Mouse (Mus musculus) kidney, embryonic 14.5 days (tissue): ENCODE data around the gene Ccna2. TPM values are rescaled to one million over a fixed set of nuclear protein-coding genes. Genes with fewer than 3 reads are reported as not detected.
"Not testable (repeated sequence)": the region's sequence is repeated elsewhere in the genome, so short reads cannot be mapped to it uniquely, and the experiment has no call there.

Source experiments
- ATAC-seq: fragments of 200-750 bp; cut with Nextera tagmentation; 2 replicates; pipeline ENCODE4 v1.8.0; 2017; ENCODE audit warnings: moderate number of reproducible peaks, mild to moderate bottlenecking, moderate TSS enrichment, moderate library complexity; ENCODE audit not compliant: low FRiP score, low TSS enrichment
- H3K27ac ChIP-seq: fragments of 300-500 bp; sonication (generic); 2 replicates; pipeline ENCODE4 v1.5.1; 2014; ENCODE audit warnings: low read depth, mild to moderate bottlenecking, low read length, moderate library complexity, mixed read lengths
- H3K27me3 ChIP-seq: fragments of 300-500 bp; sonication (generic); 2 replicates; pipeline ENCODE4 v1.6.1; 2014; ENCODE audit warnings: mild to moderate bottlenecking, low read length; ENCODE audit not compliant: control insufficient read depth, insufficient read depth
- H3K36me3 ChIP-seq: fragments of 300-500 bp; sonication (generic); 2 replicates; pipeline ENCODE4 v1.6.1; 2014; ENCODE audit warnings: low read length, mixed read lengths; ENCODE audit not compliant: control insufficient read depth, insufficient read depth
- H3K4me1 ChIP-seq: fragments of 300-500 bp; sonication (generic); 2 replicates; pipeline ENCODE4 v1.6.1; 2014; ENCODE audit warnings: low read length, mixed read lengths; ENCODE audit not compliant: control insufficient read depth, insufficient read depth
- H3K4me2 ChIP-seq: fragments of 300-500 bp; sonication (generic); replicated peaks from 2 replicates; pipeline ENCODE4 v1.6.1; 2014; ENCODE audit warnings: low read depth, mild to moderate bottlenecking, low read length
- H3K4me3 ChIP-seq: fragments of 300-500 bp; sonication (generic); 2 replicates; pipeline ENCODE4 v1.5.1; 2014; ENCODE audit warnings: mild to moderate bottlenecking, low read length
- H3K9ac ChIP-seq: fragments of 300-500 bp; sonication (generic); 2 replicates; pipeline ENCODE4 v1.6.1; 2014; ENCODE audit warnings: low read depth, mild to moderate bottlenecking, low read length, moderate library complexity
- H3K9me3 ChIP-seq: fragments of 300-500 bp; sonication (generic); 2 replicates; pipeline ENCODE4 v1.6.1; 2016; ENCODE audit warnings: low read length; ENCODE audit not compliant: control insufficient read depth
- WGBS: fragments of 180-500 bp; shearing (Covaris S2); extraction: QIAGEN DNeasy Blood & Tissue Kit; methylation state at CpG from one replicate; pipeline ENCODE4 v1.1.7; 2014; 5-methylcytosine and 5-hydroxymethylcytosine counted together
- polyA plus RNA-seq: library from polyadenylated mRNA; unstranded; fragments of >200 nt; fragmentation: Nextera tagmentation; extraction: Ambion mirVana; gene quantifications from 2 replicates; pipeline ENCODE4 v1.2.1, GENCODE M21; 2014

The Ccna2 gene
- 201 and 230 TPM in 2 replicates for polyA plus RNA-seq

DNA sequence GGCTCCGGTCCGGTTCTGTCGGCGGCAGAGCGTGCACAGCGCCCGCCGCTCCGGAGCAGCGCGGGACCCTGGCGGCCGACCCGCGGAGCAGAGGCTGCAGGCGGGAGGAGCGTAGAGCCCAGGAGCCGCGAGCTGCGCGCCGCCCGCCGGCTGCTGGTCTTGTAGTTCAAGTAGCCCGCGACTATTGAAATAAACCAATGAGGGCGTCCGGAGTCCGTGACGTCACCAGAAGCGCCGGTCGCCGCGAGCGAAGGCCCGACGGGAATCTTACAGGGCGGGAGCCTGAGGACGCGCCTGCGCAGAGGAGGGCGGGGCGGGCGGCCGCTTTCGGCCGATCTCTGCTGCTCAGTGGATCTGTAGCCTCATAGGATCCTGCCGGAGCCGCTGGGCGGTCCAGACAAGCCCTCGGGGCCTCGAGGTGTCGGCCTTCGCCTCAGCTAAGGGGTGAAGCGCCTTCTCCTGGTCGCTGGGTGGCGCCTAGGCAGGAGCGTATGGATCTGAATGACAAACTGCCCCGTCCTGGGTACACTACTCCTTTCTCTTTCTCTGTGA lies at the start of gene Ccna2:
Gene Ccna2 (minus strand): TSS at position 324 of the 552 bp plus-strand sequence.
- WGBS = under 1% methylated on average over 60 of the region's 60 CpGs
- peaks cover 16% of the 10 kb centered on the region for H3K4me1 ChIP-seq
- peak within 1 kb of the TSS; percentile 80 for H3K27ac ChIP-seq
- peak; percentile 100 for ATAC-seq
- H3K36me3 ChIP-seq = peaks cover 35% of the 10 kb centered on the region
- peak within 1 kb of the TSS; percentile 92 for H3K9ac ChIP-seq
- H3K27me3 ChIP-seq = no peaks in the 10 kb centered on the region
- H3K4me3 ChIP-seq = peak within 1 kb of the TSS; percentile 90
- peak within 1 kb of the TSS; percentile 70 for H3K4me2 ChIP-seq
- no peaks in the 10 kb centered on the region for H3K9me3 ChIP-seq

DNA sequence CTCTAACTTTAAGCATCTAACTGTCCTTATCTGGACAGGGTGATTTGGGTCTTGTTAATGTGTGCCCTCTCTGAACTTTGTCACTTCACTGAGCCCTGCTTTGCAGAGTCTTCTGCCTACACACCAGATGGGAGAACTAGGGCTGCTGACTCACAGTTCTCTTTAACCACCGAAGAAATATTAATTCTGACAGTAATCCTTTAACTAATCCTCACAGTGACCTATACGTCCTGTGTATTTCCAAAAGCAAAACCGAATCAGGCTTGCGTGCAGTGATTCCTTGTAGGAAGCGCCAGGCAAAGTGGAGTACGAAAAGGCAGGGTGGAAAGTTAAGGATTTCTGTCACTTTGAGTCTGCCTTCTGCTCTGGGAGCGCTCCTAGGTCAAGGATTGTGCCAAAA lies 46.2 kb upstream of the Ccna2 start:
- Histone ChIP-seq H3K36me3 (no peaks in the 10 kb centered on the region), H3K9ac (no peak overlapping the region), H3K4me2 (no peak overlapping the region), H3K4me3 (no peak overlapping the region), H3K27me3 (no peaks in the 10 kb centered on the region), H3K9me3 (no peaks in the 10 kb centered on the region), H3K27ac (no peak overlapping the region), H3K4me1 (no peaks in the 10 kb centered on the region)
- no peak for ATAC-seq
- WGBS = 65% methylated on average over 7 of the region's 7 CpGs

DNA sequence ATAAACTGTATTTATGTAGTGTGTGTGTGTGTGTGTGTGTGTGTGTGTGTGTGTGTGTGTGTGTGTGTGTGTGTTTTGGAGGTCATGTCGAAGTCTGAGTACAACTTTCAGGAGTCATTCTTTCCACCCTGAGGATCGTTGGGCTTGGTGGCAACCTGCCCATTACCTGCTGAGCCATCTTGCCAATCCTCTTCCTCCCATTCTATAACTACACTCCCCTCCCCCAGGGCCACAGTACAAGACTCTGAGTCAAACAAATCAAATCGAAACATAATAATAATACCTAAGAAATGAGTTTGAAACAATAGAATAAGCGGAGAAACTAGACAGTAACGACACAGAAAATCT lies 41.9 kb upstream of the Ccna2 start:
- Histone ChIP-seq H3K4me1 (no peaks in the 10 kb centered on the region), H3K36me3 (no peaks in the 10 kb centered on the region; the same call in 1 of the 2 replicates), H3K27me3 (no peaks in the 10 kb centered on the region), H3K4me3 (no peak overlapping the region), H3K4me2 (peak overlapping the region; percentile 69; the same call in 1 of the 2 replicates), H3K9ac (no peak overlapping the region), H3K27ac (no peak overlapping the region), H3K9me3 (no peaks in the 10 kb centered on the region)
- 58% methylated on average over 5 of the region's 5 CpGs for WGBS
- no peak for ATAC-seq

DNA sequence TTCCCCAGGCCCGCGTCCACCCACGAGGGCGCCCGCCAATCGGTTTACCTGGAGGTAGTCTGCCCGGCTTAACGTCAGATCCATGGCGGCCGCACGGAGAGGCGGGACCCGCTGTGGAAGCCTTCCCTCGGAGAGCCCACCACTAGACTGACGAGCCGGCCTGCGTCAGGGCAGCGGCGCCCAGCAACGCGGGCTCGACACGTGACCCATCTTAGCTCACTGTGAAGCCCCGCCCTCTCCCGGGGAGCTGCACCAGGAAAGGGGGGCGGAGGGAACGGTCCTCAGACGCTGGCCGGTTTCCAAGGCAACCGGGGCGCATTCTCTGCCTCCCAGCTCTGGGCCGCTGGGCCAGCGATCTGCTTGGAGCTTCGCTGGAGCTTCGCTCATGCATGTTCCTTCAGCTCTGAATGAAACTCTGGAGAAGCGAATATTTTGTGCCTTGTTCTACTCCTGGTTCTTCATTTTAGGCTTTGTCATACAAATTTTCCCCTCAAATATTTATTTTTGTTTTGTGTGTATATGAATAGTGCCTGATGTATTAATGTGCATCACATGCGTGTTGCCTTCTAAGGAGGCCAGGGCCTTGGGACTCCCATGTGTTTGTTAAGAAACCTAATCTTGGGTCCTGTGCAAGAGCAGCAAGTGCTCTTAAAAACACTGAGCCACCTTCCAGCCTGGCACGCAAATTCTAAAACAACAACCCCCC lies 41.4 kb upstream of the Ccna2 start, which contains the start of gene Bbs7:
Gene Bbs7 (minus strand): TSS at position 276 of the 706 bp plus-strand sequence.
- Histone ChIP-seq H3K36me3 (no peaks in the 10 kb centered on the region; the same call in 1 of the 2 replicates), H3K4me2 (peak within 1 kb of the TSS; percentile 69), H3K27ac (no peak within 1 kb of the TSS), H3K4me1 (no peaks in the 10 kb centered on the region), H3K9ac (peak within 1 kb of the TSS; percentile 69), H3K4me3 (peak within 1 kb of the TSS; percentile 66), H3K9me3 (no peaks in the 10 kb centered on the region), H3K27me3 (no peaks in the 10 kb centered on the region)
- peak; percentile 99 for ATAC-seq
- 3% methylated on average over 38 of the region's 38 CpGs for WGBS

DNA sequence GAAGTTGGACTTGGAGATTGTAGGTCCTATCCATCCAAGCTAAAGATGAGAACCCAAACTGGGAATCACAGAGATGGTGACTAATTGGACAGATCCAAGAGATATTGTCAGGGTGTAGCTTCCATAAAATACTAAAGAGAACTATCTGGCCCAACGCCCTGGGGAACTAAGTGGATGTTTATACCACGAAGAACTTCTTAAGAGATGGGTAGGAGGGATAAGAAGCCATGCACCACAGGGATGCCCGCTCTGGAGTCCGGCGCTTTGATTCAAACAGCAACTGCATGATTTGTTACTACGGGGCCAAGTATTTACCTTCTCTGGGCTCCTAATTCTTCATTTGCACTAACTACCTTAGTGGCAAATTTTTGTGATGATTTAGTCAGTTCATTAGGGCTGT lies 40.7 kb upstream of the Ccna2 start:
- H3K4me3 ChIP-seq = peak overlapping the region; percentile 66
- H3K9ac ChIP-seq = peak overlapping the region; percentile 69
- H3K4me1 ChIP-seq = no peaks in the 10 kb centered on the region
- no peaks in the 10 kb centered on the region for H3K27me3 ChIP-seq
- ATAC-seq = peak; percentile 41
- 4% methylated on average over 6 of the region's 6 CpGs for WGBS
- H3K27ac ChIP-seq = no peak overlapping the region
- H3K9me3 ChIP-seq = no peaks in the 10 kb centered on the region
- H3K36me3 ChIP-seq = no peaks in the 10 kb centered on the region; the same call in 1 of the 2 replicates
- peak overlapping the region; percentile 69 for H3K4me2 ChIP-seq

DNA sequence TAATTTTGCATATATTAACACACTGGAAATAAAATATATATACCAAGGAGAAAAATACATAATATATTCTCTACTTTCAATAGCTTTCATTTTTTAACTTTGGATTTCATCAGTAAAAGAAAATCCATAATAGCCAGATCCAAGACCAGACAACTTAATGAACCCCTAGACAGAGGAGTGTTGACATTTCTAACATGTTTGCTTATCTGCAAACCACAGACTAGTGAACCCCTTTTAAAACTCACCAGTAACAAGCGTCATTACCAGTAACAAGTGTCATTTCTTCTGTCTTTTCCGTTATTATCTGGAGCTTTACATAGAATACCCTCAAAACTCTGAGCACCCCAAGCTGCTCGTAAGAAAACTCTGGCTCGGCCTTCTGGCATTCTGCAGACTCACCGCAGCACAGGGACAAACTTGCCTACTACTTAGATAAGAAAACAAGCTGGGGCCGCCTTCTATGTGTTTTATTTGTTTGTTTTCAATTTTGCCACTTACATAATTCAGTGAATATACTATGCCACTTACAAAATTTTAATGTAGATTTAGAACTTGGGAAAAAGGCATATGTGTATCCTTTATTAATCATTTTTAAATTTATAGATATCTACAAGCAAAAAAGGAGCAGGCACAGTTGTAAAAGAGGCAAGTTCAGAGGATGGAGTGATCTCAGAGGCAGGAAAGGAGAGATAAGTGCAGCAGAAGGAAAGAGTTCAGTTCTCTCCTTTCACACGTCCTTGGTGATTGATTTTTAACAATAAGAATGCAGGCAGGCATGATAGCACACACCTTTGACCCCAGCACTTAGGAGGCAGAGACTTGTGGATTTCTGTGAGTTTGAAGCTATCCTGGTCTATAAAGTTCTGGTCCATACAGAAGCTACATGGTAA lies 34.2 kb upstream of the Ccna2 start:
- Histone ChIP-seq H3K36me3 (peaks cover 3% of the 10 kb centered on the region; the same call in 1 of the 2 replicates), H3K27me3 (no peaks in the 10 kb centered on the region), H3K9me3 (no peaks in the 10 kb centered on the region), H3K4me3 (no peak overlapping the region), H3K4me2 (no peak overlapping the region), H3K27ac (no peak overlapping the region), H3K9ac (no peak overlapping the region), H3K4me1 (no peaks in the 10 kb centered on the region)
- no peak for ATAC-seq
- 85% methylated on average over 7 of the region's 7 CpGs for WGBS

DNA sequence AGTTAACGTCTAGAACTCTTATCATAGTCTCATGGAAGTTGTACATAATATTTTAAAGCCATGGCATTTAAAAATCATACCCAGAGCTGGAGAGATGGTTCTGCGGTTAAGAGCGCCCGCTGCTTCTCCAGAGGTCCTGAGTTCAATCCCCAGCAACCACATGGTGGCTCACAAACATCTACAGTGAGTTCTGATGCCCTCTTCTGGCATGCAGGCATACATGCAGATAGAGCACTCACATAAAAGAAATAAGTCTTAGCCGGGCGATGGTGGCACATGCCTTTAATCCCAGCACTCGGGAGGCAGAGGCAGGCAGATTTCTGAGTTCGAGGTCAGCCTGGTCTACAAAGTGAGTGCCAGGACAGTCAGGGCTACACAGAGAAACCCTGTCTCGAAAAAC lies 27.8 kb upstream of the Ccna2 start:
- not testable (repeated sequence) for ATAC-seq, H3K4me3 ChIP-seq

DNA sequence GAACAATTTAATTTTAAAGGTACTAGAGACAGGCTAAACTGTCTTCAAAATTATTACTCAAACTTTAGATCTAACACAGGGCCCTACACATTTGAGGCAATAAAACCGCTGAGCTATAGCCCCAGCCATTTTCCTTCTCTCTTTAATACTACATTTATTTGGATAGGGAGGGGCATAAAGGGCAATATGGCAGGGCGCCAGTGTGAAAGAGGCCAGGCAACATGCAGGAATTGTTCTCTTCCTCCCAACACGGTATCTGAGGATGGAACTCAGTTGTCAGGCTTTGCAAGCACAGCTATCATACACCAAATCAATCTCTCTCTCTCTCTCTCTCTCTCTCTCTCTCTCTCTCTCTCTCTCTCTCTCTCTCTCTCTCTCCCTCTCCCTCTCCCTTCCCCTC lies 26.9 kb upstream of the Ccna2 start:
- Histone ChIP-seq H3K27ac (no peak overlapping the region), H3K4me2 (no peak overlapping the region), H3K36me3 (no peaks in the 10 kb centered on the region; the same call in 1 of the 2 replicates), H3K27me3 (no peaks in the 10 kb centered on the region), H3K4me3 (no peak overlapping the region), H3K9me3 (no peaks in the 10 kb centered on the region), H3K9ac (no peak overlapping the region), H3K4me1 (no peaks in the 10 kb centered on the region)
- WGBS = 71% methylated on average over 3 of the region's 3 CpGs
- ATAC-seq = no peak

More for the DNA sequence above, 27.8 kb upstream of the Ccna2 start:
- H3K27me3 ChIP-seq, H3K4me1 ChIP-seq, H3K4me2 ChIP-seq, H3K36me3 ChIP-seq, H3K9ac ChIP-seq, H3K9me3 ChIP-seq, H3K27ac ChIP-seq: not testable (repeated sequence)
- WGBS = 93% methylated on average over 8 of the region's 9 CpGs
